Mouse (Mus musculus) cerebellum, adult 2 months (tissue): Measurements from ENCODE around the gene Arhgef7. TPM values are rescaled to one million over a fixed set of nuclear protein-coding genes. Genes with fewer than 3 reads are reported as not detected.
"Not testable (repeated sequence)": the region's sequence is repeated elsewhere in the genome, so short reads cannot be mapped to it uniquely, and the experiment has no call there.

Experiments
- DNase-seq, 2 experiments: peaks; one replicate each; pipeline ENCODE4 v3.0.0; 2021
- H3K27ac ChIP-seq: fragments of 200-500 bp; 2 replicates; pipeline ENCODE4 v1.5.1; 2012; ENCODE audit warnings: low read length, control low read depth, inconsistent platforms; ENCODE audit not compliant: insufficient read depth
- H3K27me3 ChIP-seq: fragments of 200-500 bp; 2 replicates; pipeline ENCODE4 v1.6.1; 2012; ENCODE audit warnings: inconsistent platforms, mild to moderate bottlenecking, low read length, moderate library complexity; ENCODE audit not compliant: control insufficient read depth, insufficient read depth
- H3K4me1 ChIP-seq: fragments of 200-500 bp; 2 replicates; pipeline ENCODE4 v1.6.1; 2011; ENCODE audit warnings: low read length; ENCODE audit not compliant: control insufficient read depth, insufficient read depth
- H3K4me3 ChIP-seq: fragments of 200-500 bp; replicated peaks from 2 replicates; pipeline ENCODE3; 2011; ENCODE audit warnings: mild to moderate bottlenecking, low read depth, low read length, control low read depth; ENCODE audit not compliant: insufficient read depth
- CTCF ChIP-seq: fragments of 200-500 bp; IDR thresholded peaks from 2 replicates; pipeline ENCODE4 v1.5.1; 2011; ENCODE audit warnings: low read depth, mild to moderate bottlenecking, control low read depth, low read length, moderate library complexity, borderline replicate concordance; ENCODE audit not compliant: insufficient read depth
- POLR2A ChIP-seq: fragments of 200-500 bp; IDR thresholded peaks from 2 replicates; pipeline ENCODE4 v1.6.1; 2011; ENCODE audit warnings: low read length, control low read depth, borderline replicate concordance; ENCODE audit not compliant: insufficient read depth
- WGBS: fragments of 180-500 bp; shearing (Covaris S2); methylation state at CpG from one replicate; pipeline ENCODE4 v1.1.7; 2018; 5-methylcytosine and 5-hydroxymethylcytosine counted together
- polyA plus RNA-seq: library from polyadenylated mRNA; depleted of rRNA; stranded (reverse); fragments of >200 nt; gene quantifications from 2 replicates; pipeline ENCODE4 v1.2.3, GENCODE M21; 2012

Gene Arhgef7
- polyA plus RNA-seq, 1 experiment = 134 TPM

DNA sequence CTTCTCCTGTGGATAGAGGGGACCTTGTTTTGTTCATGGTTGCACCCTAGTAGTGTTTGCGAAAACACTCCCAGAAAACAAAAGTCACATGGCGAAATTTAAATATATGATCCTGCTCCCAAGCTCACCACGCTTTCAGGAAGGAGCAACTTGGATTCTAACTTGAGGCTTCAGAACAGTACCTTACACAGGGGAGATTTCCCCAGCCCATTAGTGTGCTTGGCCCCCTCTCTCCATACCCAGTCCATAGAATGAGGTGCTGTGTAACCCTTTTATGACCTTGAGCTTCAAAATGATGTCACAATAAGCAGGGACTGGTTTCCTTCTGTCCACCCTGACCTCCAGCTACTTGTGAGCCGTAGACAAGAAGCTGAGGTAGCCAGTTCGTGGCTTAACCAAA, 112.7 kb downstream of the Arhgef7 start, which contains the start of gene Tex29:
TSS of gene Tex29 (plus strand) at position 301 of the 400 bp plus-strand sequence.
- TF ChIP-seq CTCF (no peak), POLR2A (no peak)
- no peaks in the 10 kb centered on the region for H3K27me3 ChIP-seq
- no peak within 1 kb of the TSS for H3K27ac ChIP-seq
- H3K4me1 ChIP-seq = peaks cover 17% of the 10 kb centered on the region
- H3K4me3 ChIP-seq = no peak within 1 kb of the TSS
- DNase-seq = no peak
- WGBS = 96% methylated on average over 5 of the region's 5 CpGs

DNA sequence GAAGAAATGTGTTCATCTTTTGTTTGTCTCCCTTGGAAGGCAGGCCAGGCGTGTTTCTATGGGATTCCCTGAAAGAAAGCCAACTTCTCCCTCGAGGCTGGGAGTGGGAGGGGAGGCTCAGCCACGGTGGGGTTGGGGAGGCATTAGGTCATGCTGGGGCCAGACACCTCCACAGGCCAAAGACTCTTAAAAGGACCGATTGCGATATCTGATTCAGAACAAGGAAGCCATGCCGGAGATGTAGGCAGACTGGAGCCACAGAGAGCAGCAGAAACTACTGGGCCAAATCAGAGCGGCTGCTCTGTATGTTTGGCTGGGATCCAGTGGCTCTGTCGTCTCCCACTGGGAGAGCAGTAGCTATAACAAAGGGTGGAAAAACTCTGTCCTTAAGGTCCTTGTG, 114.0 kb downstream of the Arhgef7 start:
- H3K4me1 ChIP-seq = peaks cover 17% of the 10 kb centered on the region
- 2% methylated on average over 8 of the region's 8 CpGs for WGBS
- no peak overlapping the region for H3K4me3 ChIP-seq
- no peak overlapping the region for H3K27ac ChIP-seq
- peak in 1 of 2 experiments; percentile 57 for DNase-seq
- no peaks in the 10 kb centered on the region for H3K27me3 ChIP-seq
- TF ChIP-seq POLR2A (no peak), CTCF (no peak)

DNA sequence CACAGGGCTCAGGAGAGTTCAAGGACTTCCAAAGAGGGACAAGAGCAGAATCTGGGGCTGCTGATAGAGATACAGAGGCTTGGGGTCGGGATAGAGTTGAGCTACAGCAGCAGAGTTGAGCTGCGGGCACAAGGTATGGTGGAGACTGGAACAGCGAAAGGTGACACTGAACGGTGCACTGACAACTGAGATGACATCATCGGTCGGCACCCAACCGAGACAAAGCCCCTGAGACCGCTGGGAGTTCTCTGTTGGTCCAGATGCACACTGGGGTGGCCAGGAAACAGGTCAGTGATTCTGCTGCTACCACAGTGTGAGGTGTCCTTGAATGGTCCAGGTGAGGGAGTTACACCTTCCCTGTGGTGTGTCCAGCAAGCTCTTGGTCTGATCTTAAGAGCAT, 115.2 kb downstream of the Arhgef7 start:
- no peak for DNase-seq
- no peak overlapping the region for H3K27ac ChIP-seq
- H3K27me3 ChIP-seq = no peaks in the 10 kb centered on the region
- WGBS = 79% methylated on average over 8 of the region's 8 CpGs
- H3K4me1 ChIP-seq = peaks cover 17% of the 10 kb centered on the region
- TF ChIP-seq POLR2A (no peak), CTCF (no peak)
- H3K4me3 ChIP-seq = no peak overlapping the region

DNA sequence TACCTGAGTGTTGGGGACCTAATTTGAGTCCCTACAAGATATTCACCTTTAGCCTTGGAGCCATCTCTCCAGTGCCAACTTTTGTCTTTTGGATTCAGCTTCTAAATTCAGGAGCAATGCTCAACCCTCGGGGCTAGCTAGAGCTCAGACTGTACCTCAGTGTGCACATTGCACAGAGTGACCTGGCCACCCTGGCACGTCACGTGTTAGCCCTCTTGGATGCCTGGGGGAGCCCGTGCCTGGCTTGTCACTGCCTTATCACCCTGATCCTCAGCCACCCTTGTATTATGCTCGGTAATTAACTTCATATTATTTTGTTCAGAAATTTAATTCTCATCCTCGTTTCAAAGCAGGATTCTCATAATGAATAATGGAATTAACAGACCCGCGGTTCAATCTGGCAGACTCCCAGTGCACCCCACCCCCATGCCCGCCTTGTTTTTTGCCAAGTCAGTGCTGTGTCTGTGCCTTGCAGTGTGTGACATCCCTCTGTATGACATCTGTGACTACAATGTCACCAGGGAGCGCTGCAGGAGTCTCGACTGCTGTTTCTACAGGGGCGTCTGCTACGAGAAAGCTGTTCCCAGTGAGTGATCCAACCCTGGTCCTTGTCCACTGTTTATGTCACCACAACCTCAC, 116.3 kb downstream of the Arhgef7 start:
- Histone ChIP-seq H3K4me1 (peaks cover 17% of the 10 kb centered on the region), H3K4me3 (no peak overlapping the region), H3K27ac (no peak overlapping the region), H3K27me3 (no peaks in the 10 kb centered on the region)
- TF ChIP-seq CTCF = no peak
- no peak for TF ChIP-seq POLR2A
- peak in 1 of 2 experiments; percentile 24 for DNase-seq
- 18% methylated on average over 13 of the region's 13 CpGs for WGBS

DNA sequence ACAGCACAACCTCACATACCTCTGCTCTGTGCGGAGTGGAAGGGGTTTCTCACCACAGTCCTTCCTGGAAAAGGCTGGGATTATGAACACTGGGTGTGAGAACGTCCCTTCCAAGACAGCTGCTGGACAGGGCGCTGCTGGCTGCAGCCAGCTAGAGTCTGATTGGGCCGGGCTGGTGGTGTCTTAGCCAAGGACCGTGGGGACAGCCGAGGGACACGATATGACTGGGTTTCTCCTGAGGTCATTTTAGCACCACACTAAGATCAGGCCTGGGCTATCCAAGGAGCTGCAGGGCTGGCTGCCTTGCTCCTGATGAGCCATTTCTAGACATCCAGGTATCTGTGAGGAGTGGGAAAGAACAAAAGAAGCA, 116.8 kb downstream of the Arhgef7 start:
- no peak overlapping the region for H3K27ac ChIP-seq
- H3K4me1 ChIP-seq = peaks cover 17% of the 10 kb centered on the region
- H3K27me3 ChIP-seq = no peaks in the 10 kb centered on the region
- DNase-seq = no peak
- no peak for TF ChIP-seq POLR2A
- no peak for TF ChIP-seq CTCF
- WGBS = 34% methylated on average over 7 of the region's 7 CpGs
- no peak overlapping the region for H3K4me3 ChIP-seq

DNA sequence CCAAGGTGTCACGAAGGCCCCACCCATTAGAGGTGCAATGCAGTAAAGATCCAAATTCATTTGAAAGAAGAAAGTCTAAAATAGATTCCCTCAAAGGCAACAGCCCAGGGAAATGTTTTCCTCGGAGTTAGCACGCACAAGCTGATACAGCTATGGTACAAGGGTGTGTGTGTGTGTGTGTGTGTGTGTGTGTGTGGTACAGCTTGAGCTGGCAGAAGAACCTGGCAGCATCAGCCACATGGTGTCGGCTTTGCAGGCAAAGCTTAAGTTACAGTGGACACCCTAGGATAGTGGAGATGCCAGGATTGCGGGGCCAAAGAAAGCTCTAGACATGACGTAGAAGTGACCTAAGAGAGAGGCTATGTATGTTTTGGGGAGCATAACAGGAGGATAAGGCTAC, 119.3 kb downstream of the Arhgef7 start:
- no peak for TF ChIP-seq POLR2A
- TF ChIP-seq CTCF = no peak
- DNase-seq = no peak
- no peaks in the 10 kb centered on the region for H3K27me3 ChIP-seq
- H3K4me1 ChIP-seq = peaks cover 10% of the 10 kb centered on the region
- H3K4me3 ChIP-seq = no peak overlapping the region
- no peak overlapping the region for H3K27ac ChIP-seq
- WGBS = 65% methylated on average over 6 of the region's 6 CpGs

DNA sequence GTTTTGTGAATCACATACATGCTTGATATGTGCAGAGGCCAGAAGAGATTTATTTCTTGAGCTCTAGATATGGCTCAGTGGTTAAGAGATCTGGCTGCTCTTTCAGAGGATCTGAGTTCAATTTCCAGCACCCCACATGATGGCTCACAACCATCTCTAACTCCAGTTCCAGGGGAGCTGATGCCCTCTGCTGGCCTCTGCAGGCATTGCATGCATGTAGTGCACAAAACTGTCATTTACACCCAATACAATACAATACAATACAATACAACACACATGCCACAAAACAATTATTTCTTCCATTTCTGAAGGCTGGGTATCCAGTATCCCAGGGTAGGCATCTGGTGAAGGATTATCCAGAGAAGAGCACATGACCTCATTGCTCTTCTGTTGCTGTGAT, 140.3 kb downstream of the Arhgef7 start:
- TF ChIP-seq CTCF (no peak), POLR2A (no peak)
- Histone ChIP-seq H3K27ac (no peak overlapping the region), H3K27me3 (no peaks in the 10 kb centered on the region), H3K4me1 (no peaks in the 10 kb centered on the region), H3K4me3 (no peak overlapping the region)
- DNase-seq = no peak

- WGBS = 94% methylated on average over 6 of the region's 6 CpGs
- H3K27me3 ChIP-seq = not testable (repeated sequence)
Observed at GRCm38 (mm10) chr8:11874227-11874626, 146.7 kb downstream of the Arhgef7 start.

More at GRCm38 (mm10) chr8:11874227-11874626, 146.7 kb downstream of the Arhgef7 start:
- DNase-seq, H3K27ac ChIP-seq, H3K4me1 ChIP-seq, H3K4me3 ChIP-seq: not testable (repeated sequence)
